ENCODE assay signal across 11 mouse cellular contexts in the genomic region with DNA sequence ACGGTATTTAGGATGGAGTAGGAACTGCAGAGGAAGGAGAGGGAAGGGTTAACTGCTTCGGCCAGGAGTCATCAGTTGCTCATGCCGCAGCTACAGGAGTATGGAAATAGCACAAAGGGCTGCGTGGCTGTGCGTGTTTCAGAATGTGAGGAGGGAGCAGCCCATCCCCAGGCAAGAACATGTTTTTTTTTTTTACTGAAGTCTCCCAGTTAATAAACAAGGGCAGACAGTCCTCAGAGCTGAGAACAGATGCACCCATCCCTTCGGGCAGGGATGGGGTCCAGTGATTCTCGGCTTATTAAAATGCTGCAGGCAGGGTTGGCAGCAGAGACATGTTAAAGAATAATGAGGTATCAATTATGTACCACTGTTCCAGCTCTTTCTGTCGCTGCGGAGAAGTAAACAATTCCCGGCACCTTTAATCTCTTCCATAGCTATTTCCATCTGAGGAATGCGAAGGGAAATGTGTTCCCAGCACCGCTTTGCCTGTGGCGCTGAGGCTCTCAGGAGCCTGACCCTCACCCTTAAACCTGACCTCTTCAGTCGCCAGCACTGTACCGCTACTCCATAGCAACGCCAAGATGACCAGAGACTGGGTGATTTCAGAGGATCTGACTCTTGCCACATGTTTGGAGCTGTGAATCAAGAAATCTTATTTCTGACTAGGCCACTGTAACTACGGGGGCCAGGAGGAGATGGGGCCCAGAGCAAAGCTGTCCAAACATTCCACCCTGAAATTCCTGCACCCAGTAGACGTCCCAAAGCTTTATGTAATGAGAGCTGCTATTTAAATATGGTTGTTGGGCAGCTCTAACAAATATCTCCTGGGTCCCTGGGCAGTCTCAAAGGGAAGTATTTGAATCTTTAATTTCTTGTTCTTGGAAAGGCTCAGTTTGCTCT. TPM values are rescaled to one million over a fixed set of nuclear protein-coding genes. Genes with fewer than 3 reads are reported as not detected.
DNase-seq lines count a peak whose midpoint lies in the region; ATAC-seq and TF ChIP-seq lines count a peak whose summit lies in the region.
"Had no signal": no experiment of that assay in that cellular context is flagged by ENCODE, and none has a peak within 500 bp of the region (broad histone marks: within the 10 kb centered on the region; RNA-seq: fewer than 3 reads in every experiment).

No protein-coding gene starts in this region.

- no peak overlapping the region for H3K4me3 ChIP-seq in intestine, embryonic 14.5 days (ENCODE audit: low read depth, low read length)
- H3K4me3 ChIP-seq in intestine, embryonic 15.5 days (replicated peaks): no peak overlapping the region
- H3K4me3 ChIP-seq in embryonic facial prominence, embryonic 11.5 days (ENCODE audit: low read depth, low read length): no peak overlapping the region
- H3K4me3 ChIP-seq in hindbrain, embryonic 15.5 days: no peak overlapping the region
- no peak overlapping the region for H3K4me3 ChIP-seq in midbrain, postnatal 0 days (ENCODE audit: low read depth, low read length)
- H3K4me3 ChIP-seq: megakaryocyte, embryonic 14.5 days had no signal

- H3K4me2 ChIP-seq in intestine, embryonic 14.5 days (ENCODE audit: low read length): 0 out of 2 replicates have a peak overlapping the region, but pooled peaks have one; percentile 13
- H3K4me2 ChIP-seq in intestine, embryonic 15.5 days (replicated peaks): no peak overlapping the region
- peak overlapping the region; percentile 16; the same call in 1 of the 2 replicates for H3K4me2 ChIP-seq in embryonic facial prominence, embryonic 11.5 days (ENCODE audit: low read depth, low read length)
- peak overlapping the region; percentile 35 for H3K4me2 ChIP-seq in hindbrain, embryonic 15.5 days
- 0 out of 2 replicates have a peak overlapping the region, but pooled peaks have one; percentile 18 for H3K4me2 ChIP-seq in midbrain, postnatal 0 days (ENCODE audit: low read depth, low read length, poor library complexity, severe bottlenecking)

- TF ChIP-seq CTCF in midbrain, postnatal 0 days (IDR thresholded peaks at IDR 0.05): no peak

- DNase-seq in intestine, embryonic 14.5 days (ENCODE audit: low spot score): no peak
- peak; percentile 41 for DNase-seq in embryonic facial prominence, embryonic 11.5 days (ENCODE audit: low spot score)
- peak; percentile 68 for DNase-seq in midbrain, postnatal 0 days (ENCODE audit: low spot score)
- DNase-seq in adrenal gland, adult 18-20 months (ENCODE audit: low spot score in 2 of 2): no peak
- DNase-seq in adrenal gland, postnatal 10 days: no peak

- no peak overlapping the region for H3K9ac ChIP-seq in intestine, embryonic 14.5 days (ENCODE audit: low read length)
- H3K9ac ChIP-seq in intestine, embryonic 15.5 days: no peak overlapping the region
- no peak overlapping the region for H3K9ac ChIP-seq in embryonic facial prominence, embryonic 11.5 days (replicated peaks; ENCODE audit: low read length)
- 0 out of 2 replicates have a peak overlapping the region, but pooled peaks have one; percentile 0 for H3K9ac ChIP-seq in hindbrain, embryonic 15.5 days
- peak overlapping the region; percentile 4; the same call in 1 of the 2 replicates for H3K9ac ChIP-seq in midbrain, postnatal 0 days (replicated peaks; ENCODE audit: low read length, poor library complexity, severe bottlenecking)

- H3K36me3 ChIP-seq in intestine, embryonic 14.5 days (ENCODE audit: control insufficient read depth, insufficient read depth, low read length): no peaks in the 10 kb centered on the region
- H3K36me3 ChIP-seq in intestine, embryonic 15.5 days: no peaks in the 10 kb centered on the region
- H3K36me3 ChIP-seq in embryonic facial prominence, embryonic 11.5 days (replicated peaks; ENCODE audit: control insufficient read depth, insufficient read depth, low read depth, low read length): no peaks in the 10 kb centered on the region
- peaks cover 7% of the 10 kb centered on the region; the same call in 1 of the 2 replicates for H3K36me3 ChIP-seq in hindbrain, embryonic 15.5 days
- H3K36me3 ChIP-seq in midbrain, postnatal 0 days (ENCODE audit: insufficient read depth, low read length): peaks cover 3% of the 10 kb centered on the region; the same call in 1 of the 2 replicates

- 21% methylated on average over 18 of the region's 18 CpGs for WGBS in intestine, embryonic 14.5 days
- WGBS in intestine, embryonic 15.5 days: 35% methylated on average over 18 of the region's 18 CpGs
- WGBS in embryonic facial prominence, embryonic 11.5 days: 32% methylated on average over 18 of the region's 18 CpGs
- 26% methylated on average over 18 of the region's 18 CpGs for WGBS in hindbrain, embryonic 15.5 days
- 25% methylated on average over 18 of the region's 18 CpGs for WGBS in midbrain, postnatal 0 days

- no peaks in the 10 kb centered on the region for H3K9me3 ChIP-seq in intestine, embryonic 14.5 days (ENCODE audit: control insufficient read depth, low read length)
- no peaks in the 10 kb centered on the region for H3K9me3 ChIP-seq in intestine, embryonic 15.5 days
- no peaks in the 10 kb centered on the region for H3K9me3 ChIP-seq in embryonic facial prominence, embryonic 11.5 days (replicated peaks; ENCODE audit: control insufficient read depth, low read length)
- no peaks in the 10 kb centered on the region for H3K9me3 ChIP-seq in hindbrain, embryonic 15.5 days
- no peaks in the 10 kb centered on the region for H3K9me3 ChIP-seq in midbrain, postnatal 0 days (ENCODE audit: low read length)
- H3K9me3 ChIP-seq: megakaryocyte, embryonic 14.5 days had no signal

- peaks cover 8% of the 10 kb centered on the region for H3K4me1 ChIP-seq in intestine, embryonic 14.5 days (replicated peaks; ENCODE audit: control insufficient read depth, insufficient read depth, low read length)
- H3K4me1 ChIP-seq in intestine, embryonic 15.5 days (replicated peaks): peaks cover 4% of the 10 kb centered on the region; the same call in 1 of the 2 replicates
- peaks cover 2% of the 10 kb centered on the region; the same call in 1 of the 2 replicates for H3K4me1 ChIP-seq in embryonic facial prominence, embryonic 11.5 days (ENCODE audit: control insufficient read depth, insufficient read depth, low read length)
- H3K4me1 ChIP-seq in hindbrain, embryonic 15.5 days (replicated peaks): peaks cover 14% of the 10 kb centered on the region
- peaks cover 9% of the 10 kb centered on the region; the same call in 1 of the 2 replicates for H3K4me1 ChIP-seq in midbrain, postnatal 0 days (ENCODE audit: insufficient read depth, low read length)
- H3K4me1 ChIP-seq: megakaryocyte, embryonic 14.5 days had no signal

- no peak overlapping the region for H3K27ac ChIP-seq in intestine, embryonic 14.5 days (ENCODE audit: low read depth)
- H3K27ac ChIP-seq in intestine, embryonic 15.5 days: no peak overlapping the region
- H3K27ac ChIP-seq in embryonic facial prominence, embryonic 11.5 days (replicated peaks; ENCODE audit: low read depth, low read length): 0 out of 2 replicates have a peak overlapping the region, but pooled peaks have one; percentile 35
- H3K27ac ChIP-seq in hindbrain, embryonic 15.5 days (replicated peaks): peak overlapping the region; percentile 83
- peak overlapping the region; percentile 79 for H3K27ac ChIP-seq in midbrain, postnatal 0 days (ENCODE audit: low read depth, low read length)
- H3K27ac ChIP-seq: kidney, postnatal 0 days had no signal

- no peaks in the 10 kb centered on the region for H3K27me3 ChIP-seq in intestine, embryonic 14.5 days (replicated peaks; ENCODE audit: control insufficient read depth, insufficient read depth, low read length)
- H3K27me3 ChIP-seq in intestine, embryonic 15.5 days (replicated peaks): no peaks in the 10 kb centered on the region
- no peaks in the 10 kb centered on the region for H3K27me3 ChIP-seq in embryonic facial prominence, embryonic 11.5 days (ENCODE audit: control insufficient read depth, insufficient read depth, low read length)
- no peaks in the 10 kb centered on the region for H3K27me3 ChIP-seq in hindbrain, embryonic 15.5 days
- H3K27me3 ChIP-seq in midbrain, postnatal 0 days (ENCODE audit: insufficient read depth, low read length): no peaks in the 10 kb centered on the region
- H3K27me3 ChIP-seq: megakaryocyte, embryonic 14.5 days had no signal

- ATAC-seq in intestine, embryonic 14.5 days (replicated peaks; ENCODE audit: low FRiP score, low TSS enrichment, low read depth): no peak
- no peak for ATAC-seq in intestine, embryonic 15.5 days
- 0 out of 2 replicates have a peak, but pooled peaks have one; percentile 29 for ATAC-seq in embryonic facial prominence, embryonic 11.5 days (replicated peaks; ENCODE audit: insufficient number of reproducible peaks, low FRiP score, low TSS enrichment, low read depth)
- ATAC-seq in hindbrain, embryonic 15.5 days (ENCODE audit: low FRiP score, low read depth): peak; percentile 77
- ATAC-seq in midbrain, postnatal 0 days (ENCODE audit: low FRiP score): peak; percentile 52; the same call in 1 of the 2 replicates
- ATAC-seq in megakaryocyte-erythroid progenitor cell, adult 5-6 weeks (replicated peaks; ENCODE audit: low FRiP score, low TSS enrichment, poor library complexity, severe bottlenecking): no peak

RNA-seq across cellular contexts. Expression of gene Crtam, which starts 27.4 kb away (rescaled TPM):
- 0.43 and 0.74 TPM in 2 replicates for polyA plus RNA-seq in intestine, embryonic 14.5 days (2014; fragmentation: Nextera tagmentation; extraction: Ambion mirVana)
- polyA plus RNA-seq in intestine, embryonic 15.5 days (2015; fragmentation: Nextera tagmentation; extraction: Ambion mirVana): 0.11 and 0.31 TPM in 2 replicates
- polyA plus RNA-seq in embryonic facial prominence, embryonic 11.5 days (2014; fragmentation: Nextera tagmentation; extraction: Ambion mirVana): 0.32 TPM in 1 of 2 replicates, not detected in the other
- 0.14 and 0.27 TPM in 2 replicates for polyA plus RNA-seq in hindbrain, embryonic 15.5 days (2015; fragmentation: Nextera tagmentation; extraction: Ambion mirVana)
- 0.05 TPM in 1 of 2 replicates, not detected in the other for total RNA-seq in midbrain, postnatal 0 days (2014; rRNA removed)
- 0.28 and 0.37 TPM in 2 replicates for polyA plus RNA-seq in midbrain, postnatal 0 days (2015; fragmentation: Nextera tagmentation; extraction: Ambion mirVana)
- total RNA-seq in adrenal gland, adult 18-20 months (2021): under 1 TPM in 1 of 2 experiments, not detected in 1; 0.17 TPM
- total RNA-seq in megakaryocyte-erythroid progenitor cell, adult 5-6 weeks (2014; fragmentation: Nextera tagmentation): not detected in 2 replicates
- total RNA-seq in megakaryocyte-erythroid progenitor cell, adult 5-6 weeks (2017): 3.1 TPM in 1 of 2 replicates, not detected in the other
- under 1 TPM in 1 of 2 experiments, not detected in 1; 0.36 TPM for total RNA-seq in adrenal gland, postnatal 10 days (2021)
- polyA plus RNA-seq: heart, embryonic 14.5 days had no signal

Comparison
In these comparisons a context has a peak if more than half of its experiments do, and no peak if none do; other contexts are left out.
1. ATAC-seq: peak in embryonic facial prominence, embryonic 11.5 days (single experiment), hindbrain, embryonic 15.5 days (single experiment) and midbrain, postnatal 0 days (single experiment); none in intestine, embryonic 14.5 days (single experiment), intestine, embryonic 15.5 days (single experiment) and megakaryocyte-erythroid progenitor cell, adult 5-6 weeks (single experiment).
2. DNase-seq: peak in embryonic facial prominence, embryonic 11.5 days (single experiment) and midbrain, postnatal 0 days (single experiment); none in intestine, embryonic 14.5 days (single experiment), adrenal gland, adult 18-20 months (0 of 2) and adrenal gland, postnatal 10 days (single experiment).
3. H3K27ac ChIP-seq: peak in embryonic facial prominence, embryonic 11.5 days (single experiment), hindbrain, embryonic 15.5 days (single experiment) and midbrain, postnatal 0 days (single experiment); none in intestine, embryonic 14.5 days (single experiment) and intestine, embryonic 15.5 days (single experiment).
4. H3K9ac ChIP-seq: peak in hindbrain, embryonic 15.5 days (single experiment) and midbrain, postnatal 0 days (single experiment); none in intestine, embryonic 14.5 days (single experiment), intestine, embryonic 15.5 days (single experiment) and embryonic facial prominence, embryonic 11.5 days (single experiment).